Mouse (Mus musculus) myocyte (in vitro differentiated cells): ENCODE results near the gene Rasgef1c. TPM values are rescaled to one million over a fixed set of nuclear protein-coding genes. Genes with fewer than 3 reads are reported as not detected.

ENCODE experiments used
- H3K27me3 ChIP-seq: one replicate; pipeline ENCODE4 v1.6.1; 2011; ENCODE audit not compliant: control insufficient read depth, insufficient read depth, insufficient read length
- H3K36me3 ChIP-seq: one replicate; pipeline ENCODE4 v1.6.1; 2011; ENCODE audit not compliant: control insufficient read depth, insufficient read depth
- H3K4me2 ChIP-seq: one replicate; pipeline ENCODE4 v1.6.1; 2011; ENCODE audit warnings: low read depth, control low read depth
- H3K4me3 ChIP-seq: one replicate; pipeline ENCODE4 v1.5.1; 2011; ENCODE audit warnings: mild to moderate bottlenecking, control low read depth, moderate library complexity
- H3K79me2 ChIP-seq: one replicate; pipeline ENCODE4 v1.6.1; 2011; ENCODE audit not compliant: control insufficient read depth, insufficient read depth
- H3ac ChIP-seq: one replicate; pipeline ENCODE4 v1.6.1; 2011; ENCODE audit not compliant: control insufficient read depth, insufficient read length
- CEBPB ChIP-seq: IDR thresholded peaks from 2 replicates; pipeline ENCODE4 v1.6.1; 2011; ENCODE audit warnings: mild to moderate bottlenecking, moderate library complexity; ENCODE audit not compliant: poor library complexity, insufficient read depth, severe bottlenecking
- E2F4 ChIP-seq: IDR thresholded peaks from one replicate; pipeline ENCODE4 v1.6.1; 2011; ENCODE audit warnings: mild to moderate bottlenecking, control low read depth, moderate library complexity; ENCODE audit not compliant: insufficient read depth
- MAX ChIP-seq: IDR thresholded peaks from one replicate; pipeline ENCODE4 v1.6.1; 2011; ENCODE audit warnings: low read depth, mild to moderate bottlenecking, control low read depth
- MYOD1 ChIP-seq, 3 experiments: IDR thresholded peaks; one replicate each; pipeline ENCODE4 v1.6.1; 2011; ENCODE audit warnings: control low read depth in 2 of 3, low read depth in 2 of 3, mild to moderate bottlenecking in 2 of 3, moderate library complexity in 1 of 3; ENCODE audit not compliant: insufficient read length in 2 of 3, control insufficient read depth in 1 of 3
- MYOG ChIP-seq, 3 experiments: IDR thresholded peaks; one replicate each; pipeline ENCODE4 v1.6.1; 2011; ENCODE audit warnings: control low read depth in 2 of 3, low read depth in 2 of 3, mild to moderate bottlenecking in 2 of 3; ENCODE audit not compliant: insufficient read length in 2 of 3, control insufficient read depth in 1 of 3, insufficient read depth in 1 of 3
- POLR2A ChIP-seq: IDR thresholded peaks from one replicate; pipeline ENCODE4 v1.6.1; 2011; ENCODE audit warnings: low read depth, mild to moderate bottlenecking, control low read depth, moderate library complexity; ENCODE audit not compliant: insufficient read length
- POLR2AphosphoS2 ChIP-seq: IDR thresholded peaks from one replicate; pipeline ENCODE4 v1.6.1; 2011; ENCODE audit warnings: low read depth, control low read depth; ENCODE audit not compliant: insufficient read length
- REST ChIP-seq: IDR thresholded peaks from one replicate; pipeline ENCODE4 v1.6.1; 2011; ENCODE audit warnings: mild to moderate bottlenecking, control low read depth, moderate library complexity; ENCODE audit not compliant: insufficient read depth, insufficient read length
- SRF ChIP-seq: IDR thresholded peaks from one replicate; pipeline ENCODE4 v1.6.1; 2011; ENCODE audit warnings: low read depth; ENCODE audit not compliant: control insufficient read depth, insufficient read length
- TCF12 ChIP-seq: IDR thresholded peaks from one replicate; pipeline ENCODE4 v1.6.1; 2011; ENCODE audit warnings: mild to moderate bottlenecking, control low read depth; ENCODE audit not compliant: poor library complexity, insufficient read depth, severe bottlenecking
- TCF3 ChIP-seq: IDR thresholded peaks from one replicate; pipeline ENCODE4 v1.6.1; 2011; ENCODE audit warnings: low read depth, control low read depth; ENCODE audit not compliant: insufficient read length
- USF1 ChIP-seq: IDR thresholded peaks from one replicate; pipeline ENCODE4 v1.6.1; 2011; ENCODE audit warnings: low read depth, mild to moderate bottlenecking, control low read depth, moderate library complexity
- polyA plus RNA-seq: library from polyadenylated mRNA; unstranded; fragments of >200 nt; fragmentation: generic; extraction: Trizol; gene quantifications from one replicate; pipeline ENCODE4 v1.2.1, GENCODE M21; 2012; ENCODE audit warnings: missing spikeins

The Rasgef1c gene
- polyA plus RNA-seq, 1 experiment: not detected

DNA sequence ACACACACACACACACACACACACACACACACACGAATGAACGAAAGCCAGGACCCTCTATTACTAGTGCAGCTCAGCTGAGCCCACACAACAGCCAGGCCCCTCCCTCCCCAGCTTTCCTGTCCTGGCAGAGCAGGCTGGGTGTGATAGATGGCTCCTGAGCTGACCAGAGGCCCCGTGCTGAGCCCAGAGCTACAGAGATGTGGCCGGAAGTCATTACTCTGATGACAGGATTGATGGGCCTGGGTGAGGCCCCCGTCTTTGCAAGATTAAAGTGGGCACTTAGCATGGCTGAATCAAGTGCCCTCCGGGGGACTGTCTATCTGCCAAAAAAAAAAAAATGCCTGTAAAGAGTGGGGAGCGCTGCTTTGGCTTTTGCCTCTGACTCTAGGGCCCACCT lies 30.2 kb downstream of the Rasgef1c start:
- no peak overlapping the region for H3ac ChIP-seq
- H3K27me3 ChIP-seq: peaks cover 17% of the 10 kb centered on the region
- H3K4me2 ChIP-seq: no peak overlapping the region
- TF ChIP-seq TCF12 (no peak), MAX (no peak), SRF (no peak), MYOD1 (IDR thresholded peaks at IDR 0.05; ENCODE audit: control insufficient read depth in 1 of 3, insufficient read length in 2 of 3, low read depth in 2 of 3) (no peak), POLR2AphosphoS2 (no peak), USF1 (no peak), E2F4 (no peak), REST (no peak), TCF3 (no peak), CEBPB (no peak)
- H3K79me2 ChIP-seq: no peaks in the 10 kb centered on the region
- no peak overlapping the region for H3K4me3 ChIP-seq
- no peaks in the 10 kb centered on the region for H3K36me3 ChIP-seq

DNA sequence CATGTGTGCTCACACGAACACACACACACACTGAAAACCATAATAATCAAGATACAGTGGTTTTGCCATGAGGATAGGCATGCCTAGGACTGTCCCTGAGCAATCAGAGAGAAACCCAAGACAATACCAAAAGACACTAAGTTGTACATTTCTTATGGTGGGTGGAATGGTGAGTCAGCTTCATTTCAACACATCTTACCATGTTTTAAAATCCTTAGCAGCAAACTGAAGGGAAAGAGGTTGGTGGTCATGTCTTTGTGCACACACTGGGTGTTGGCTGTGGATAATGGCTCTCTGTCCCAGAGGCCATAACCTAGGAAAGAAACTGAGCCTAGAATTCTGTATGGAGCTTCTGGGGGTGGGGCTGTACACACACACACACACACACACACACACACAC lies 32.2 kb downstream of the Rasgef1c start:
- peaks cover 11% of the 10 kb centered on the region for H3K27me3 ChIP-seq
- no peaks in the 10 kb centered on the region for H3K36me3 ChIP-seq
- no peak overlapping the region for H3ac ChIP-seq
- TF ChIP-seq CEBPB: no peak
- no peak for TF ChIP-seq MAX
- TF ChIP-seq REST: no peak
- no peak for TF ChIP-seq SRF
- TF ChIP-seq MYOG (IDR thresholded peaks at IDR 0.05; ENCODE audit: control insufficient read depth in 1 of 3, insufficient read depth in 1 of 3, insufficient read length in 2 of 3, low read depth in 2 of 3): no peak
- no peak for TF ChIP-seq E2F4
- TF ChIP-seq USF1: no peak
- H3K4me2 ChIP-seq: no peak overlapping the region
- H3K4me3 ChIP-seq: no peak overlapping the region
- no peaks in the 10 kb centered on the region for H3K79me2 ChIP-seq

DNA sequence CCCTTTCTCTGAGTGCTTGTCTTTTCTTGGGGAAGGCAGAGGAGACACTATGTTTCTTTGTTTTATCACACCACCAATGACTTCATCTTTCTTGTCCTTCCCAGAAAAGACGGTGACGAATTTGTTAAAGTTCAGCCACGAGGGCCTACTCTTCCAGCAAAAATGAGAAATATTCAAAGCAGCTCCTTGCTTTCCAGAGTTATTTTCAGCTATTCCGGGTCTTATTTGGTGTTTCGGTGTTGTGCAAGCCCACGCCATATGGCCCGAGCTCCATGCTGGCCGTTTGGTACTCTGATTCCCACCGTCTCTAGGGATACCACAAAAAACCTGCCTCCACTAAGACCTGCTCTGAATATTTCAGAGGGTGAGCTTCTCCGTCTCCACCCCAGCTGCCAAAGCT lies 32.7 kb downstream of the Rasgef1c start:
- Histone ChIP-seq H3K36me3 (no peaks in the 10 kb centered on the region), H3ac (no peak overlapping the region), H3K4me2 (no peak overlapping the region), H3K27me3 (peaks cover 11% of the 10 kb centered on the region), H3K79me2 (no peaks in the 10 kb centered on the region), H3K4me3 (no peak overlapping the region)
- TF ChIP-seq SRF (no peak), TCF3 (no peak), POLR2A (no peak), TCF12 (no peak), REST (no peak)

DNA sequence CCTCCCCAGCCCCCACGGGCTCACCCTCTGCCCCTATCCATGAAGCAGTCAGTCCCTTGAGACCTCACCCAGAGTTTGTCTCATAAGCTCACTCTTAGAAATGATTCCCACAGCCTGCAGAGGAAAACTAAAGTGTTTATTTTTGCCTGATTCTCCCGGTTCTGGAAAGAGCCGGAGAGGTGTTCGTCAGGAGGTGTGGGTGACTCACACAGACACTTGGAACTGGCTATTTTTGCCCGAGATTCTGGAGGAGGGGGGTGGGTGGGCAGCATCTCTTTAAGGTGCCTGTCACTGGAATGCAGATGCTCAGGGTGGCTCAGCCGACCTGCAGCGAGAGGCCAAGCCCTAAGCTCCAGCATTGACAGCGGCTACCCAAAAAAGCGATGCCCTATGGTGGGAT lies 34.8 kb downstream of the Rasgef1c start:
- Histone ChIP-seq H3ac (no peak overlapping the region), H3K27me3 (peaks cover 11% of the 10 kb centered on the region), H3K4me3 (no peak overlapping the region), H3K4me2 (no peak overlapping the region), H3K36me3 (no peaks in the 10 kb centered on the region), H3K79me2 (no peaks in the 10 kb centered on the region)
- TF ChIP-seq MYOG (IDR thresholded peaks at IDR 0.05; ENCODE audit: control insufficient read depth in 1 of 3, insufficient read depth in 1 of 3, insufficient read length in 2 of 3, low read depth in 2 of 3) (no peak), TCF12 (no peak), SRF (no peak), POLR2A (no peak), REST (no peak), POLR2AphosphoS2 (no peak), CEBPB (no peak), E2F4 (no peak), MYOD1 (IDR thresholded peaks at IDR 0.05; ENCODE audit: control insufficient read depth in 1 of 3, insufficient read length in 2 of 3, low read depth in 2 of 3) (no peak), MAX (no peak)

DNA sequence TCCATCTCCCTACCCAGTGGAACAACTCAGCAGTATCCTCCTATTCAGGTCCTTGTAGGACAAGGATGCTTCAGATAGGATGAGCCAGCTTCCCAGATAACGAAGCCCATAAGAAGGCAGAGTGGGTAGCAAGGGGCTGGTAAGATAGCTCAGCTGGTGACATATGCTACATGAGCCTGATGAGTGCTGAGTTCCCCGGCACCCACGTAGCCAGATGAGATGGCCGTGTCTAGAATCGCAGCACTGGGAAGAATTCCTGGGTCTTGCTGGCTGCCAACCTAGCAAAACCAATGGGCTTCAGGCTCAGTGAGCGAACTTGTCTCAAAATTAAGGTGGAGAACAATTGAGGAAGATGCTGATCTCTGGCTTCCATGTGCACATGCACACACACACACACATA lies 36.1 kb downstream of the Rasgef1c start:
- H3ac ChIP-seq: no peak overlapping the region
- H3K4me2 ChIP-seq: no peak overlapping the region
- H3K4me3 ChIP-seq: no peak overlapping the region
- peaks cover 11% of the 10 kb centered on the region for H3K27me3 ChIP-seq
- no peaks in the 10 kb centered on the region for H3K36me3 ChIP-seq
- TF ChIP-seq SRF (no peak), POLR2A (no peak), TCF12 (no peak), MYOG (IDR thresholded peaks at IDR 0.05; ENCODE audit: control insufficient read depth in 1 of 3, insufficient read depth in 1 of 3, insufficient read length in 2 of 3, low read depth in 2 of 3) (no peak), MYOD1 (IDR thresholded peaks at IDR 0.05; ENCODE audit: control insufficient read depth in 1 of 3, insufficient read length in 2 of 3, low read depth in 2 of 3) (no peak), TCF3 (no peak), E2F4 (no peak), USF1 (no peak)
- H3K79me2 ChIP-seq: no peaks in the 10 kb centered on the region
